Mouse (Mus musculus) kidney, postnatal 25 days (tissue): ENCODE measurements at regions not wholly inside any gene's neighbourhood (a gene's known extent, or its start where the extent isn't known, plus 50 kb on each side); places are given as distances from the start of the nearest gene placed in this dataset.

Experiments
- DNase-seq, 2 experiments: peaks; one replicate each; pipeline ENCODE4 v3.0.0; 2021; ENCODE audit warnings: mixed read lengths in 2 of 2

GRCm38 (mm10) chr19:55011341-55011740 lies 115.7 kb downstream of the Gpam start:
- no peak for DNase-seq

- DNase-seq, result no peak
Measured at GRCm38 (mm10) chr19:55008463-55009146, 118.4 kb downstream of the Gpam start.

- no peak for DNase-seq
Measured at GRCm38 (mm10) chr19:54989982-54990381, 137.1 kb downstream of the Gpam start.

GRCm38 (mm10) chr19:54984541-54984940 lies 142.5 kb downstream of the Gpam start:
- DNase-seq, result no peak

GRCm38 (mm10) chr19:54982801-54983200 lies 144.2 kb downstream of the Gpam start:
- no peak for DNase-seq

- DNase-seq, result no peak
Measured at GRCm38 (mm10) chr19:54971440-54972211, 155.4 kb downstream of the Gpam start.

- no peak for DNase-seq
Measured at GRCm38 (mm10) chr19:54958328-54958727, 168.7 kb downstream of the Gpam start.

GRCm38 (mm10) chr19:54955096-54955495 lies 171.9 kb downstream of the Gpam start:
- DNase-seq, result no peak

- DNase-seq, result no peak
Measured at GRCm38 (mm10) chr19:54952546-54952945, 174.5 kb downstream of the Gpam start.

- DNase-seq, result no peak
Measured at GRCm38 (mm10) chr19:54948359-54949127, 178.5 kb downstream of the Gpam start.

- peak in 1 of 2 experiments; percentile 4 for DNase-seq
Measured at GRCm38 (mm10) chr19:54947583-54947982, 179.5 kb downstream of the Gpam start.

- DNase-seq, result no peak
Measured at GRCm38 (mm10) chr19:54932579-54932978, 194.5 kb downstream of the Gpam start.

GRCm38 (mm10) chr19:54925888-54926287 lies 201.2 kb downstream of the Gpam start:
- DNase-seq, result no peak

GRCm38 (mm10) chr19:54919597-54919996 lies 207.4 kb downstream of the Gpam start:
- DNase-seq, result no peak

GRCm38 (mm10) chr19:54893622-54894021 lies 233.4 kb downstream of the Gpam start:
- no peak for DNase-seq

- no peak for DNase-seq
Measured at GRCm38 (mm10) chr19:54867078-54867477, 260.0 kb downstream of the Gpam start.

GRCm38 (mm10) chr19:54855190-54855589 lies 271.8 kb downstream of the Gpam start:
- DNase-seq, result no peak

- DNase-seq, result no peak
Measured at GRCm38 (mm10) chr19:54838231-54838630, 288.8 kb downstream of the Gpam start.

- no peak for DNase-seq
Measured at GRCm38 (mm10) chr19:54836451-54836850, 290.6 kb downstream of the Gpam start.

- no peak for DNase-seq
Measured at GRCm38 (mm10) chr19:54822161-54822560, 304.9 kb downstream of the Gpam start.

GRCm38 (mm10) chr19:54820587-54820986 lies 306.5 kb downstream of the Gpam start:
- peak; percentile 47 to 74 for DNase-seq

GRCm38 (mm10) chr19:54801123-54801742 lies 325.8 kb downstream of the Gpam start:
- no peak for DNase-seq

GRCm38 (mm10) chr19:54787171-54787570 lies 339.9 kb downstream of the Gpam start:
- DNase-seq, result no peak
